Mouse (Mus musculus) spleen, adult 2 months (tissue): Measurements from ENCODE around the gene Cga.

Experiments
- CTCF ChIP-seq: fragments of 200-500 bp; IDR thresholded peaks from 2 replicates; pipeline ENCODE4 v1.5.1; 2011; ENCODE audit warnings: mild to moderate bottlenecking, inconsistent platforms; ENCODE audit not compliant: insufficient read depth, insufficient read length, insufficient replicate concordance; ENCODE audit errors: extremely low read depth
- POLR2A ChIP-seq: fragments of 200-500 bp; IDR thresholded peaks from 2 replicates; pipeline ENCODE4 v1.6.1; 2011; ENCODE audit warnings: low read depth, low read length, inconsistent platforms

DNA sequence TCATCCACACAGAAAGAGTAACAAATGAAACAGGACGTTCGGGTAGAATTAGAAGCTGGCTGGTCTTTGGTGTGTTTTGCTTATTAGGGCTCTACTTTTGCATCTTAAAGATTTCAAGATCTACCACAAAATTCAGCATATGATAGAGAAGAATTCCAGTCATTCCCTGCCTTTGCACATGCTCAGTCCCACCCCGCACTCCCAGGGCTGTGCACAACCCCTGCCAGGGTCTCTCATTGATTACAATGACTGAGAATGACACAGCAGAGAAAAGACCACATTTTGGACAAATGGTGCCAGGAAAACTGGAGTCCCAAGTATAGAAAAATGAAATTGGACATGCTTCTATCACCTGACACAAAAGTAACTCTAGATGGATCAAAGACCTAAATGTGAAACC, 18.6 kb downstream of the Cga start:
- TF ChIP-seq CTCF (no peak), POLR2A (no peak)
